Mouse (Mus musculus) layer of hippocampus, adult 9-11 months (tissue): Measurements from ENCODE around the gene Bckdk.
A peak's percentile ranks its signal among the peaks of the same experiment; 100 is the strongest.

Experiments used
- DNase-seq: peaks from one replicate; pipeline ENCODE4 v3.0.0; 2022

The Bckdk gene

DNA sequence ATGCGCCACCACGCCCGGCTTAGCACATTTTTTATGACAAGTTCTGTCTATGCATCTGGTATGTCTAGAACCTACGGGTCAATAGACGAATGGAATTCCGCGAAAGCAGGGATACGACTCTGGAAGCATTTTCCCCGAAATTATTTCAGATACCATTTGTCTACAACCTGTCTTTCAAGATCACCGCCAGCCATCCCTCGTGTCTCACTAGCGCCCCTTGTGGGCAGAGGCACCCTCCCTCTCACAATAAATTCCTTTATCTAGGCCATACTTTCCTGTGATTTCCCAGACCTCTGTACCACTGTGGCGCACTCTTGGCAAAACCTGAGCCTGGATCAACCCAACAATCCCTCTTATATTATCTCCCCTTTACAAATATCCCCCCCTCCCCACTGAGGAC is 7.5 kb upstream of the Bckdk start:
- DNase-seq: peak; percentile 59

DNA sequence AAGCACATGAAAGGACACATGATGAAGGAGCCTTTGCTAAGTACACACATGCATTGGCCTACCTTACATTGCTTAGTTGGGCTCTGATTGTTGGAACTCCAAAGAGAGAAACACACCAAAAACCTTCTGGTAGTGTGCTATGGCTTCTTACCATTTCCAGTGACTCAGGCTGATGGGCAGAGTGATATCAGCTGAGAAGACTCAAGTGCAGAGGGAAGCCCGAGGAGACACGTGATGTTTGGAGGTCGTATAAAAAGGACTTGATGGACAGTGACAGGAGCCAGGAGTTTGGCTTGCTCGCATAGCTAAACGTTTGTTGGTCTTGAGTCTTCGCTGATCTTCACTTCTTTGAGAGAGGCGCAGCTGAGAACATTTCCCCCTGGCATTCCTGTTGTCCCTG is 6.3 kb upstream of the Bckdk start:
- no peak for DNase-seq

DNA sequence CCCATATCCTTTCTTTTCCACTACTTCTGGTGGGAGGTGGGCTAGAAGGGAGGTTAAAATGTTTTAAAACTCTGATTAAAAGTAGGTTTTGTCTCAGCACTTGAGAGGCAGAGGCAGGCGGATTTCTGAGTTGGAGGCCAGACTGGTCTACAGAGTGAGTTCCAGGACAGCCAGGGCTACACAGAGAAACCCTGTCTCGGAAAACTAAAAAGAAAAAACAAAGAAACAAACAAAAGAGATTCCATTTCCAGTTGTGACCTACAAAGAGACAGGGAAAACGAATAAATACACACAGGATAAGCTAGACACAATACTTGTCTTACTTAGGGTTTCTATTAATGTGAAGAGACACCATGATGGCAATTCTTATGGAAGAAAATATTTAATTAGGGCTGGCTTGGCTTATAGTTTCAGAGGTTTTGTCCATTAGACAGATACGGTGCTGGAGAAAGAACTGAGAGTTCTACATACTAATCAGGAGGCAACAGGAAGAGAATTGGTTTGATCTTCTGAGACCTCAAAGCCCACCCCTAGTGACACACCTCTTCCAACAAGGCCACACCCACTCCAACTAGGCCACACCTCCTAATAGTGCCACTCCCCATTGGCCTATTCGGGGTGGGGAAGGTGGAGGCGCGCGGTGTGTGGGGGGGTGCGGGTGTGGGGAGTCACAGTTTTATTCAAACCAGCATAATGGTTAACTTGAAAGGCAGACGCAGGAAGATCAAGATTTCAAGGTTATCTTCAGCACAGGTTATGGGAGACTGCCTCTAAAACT is 5.5 kb upstream of the Bckdk start:
- no peak for DNase-seq

DNA sequence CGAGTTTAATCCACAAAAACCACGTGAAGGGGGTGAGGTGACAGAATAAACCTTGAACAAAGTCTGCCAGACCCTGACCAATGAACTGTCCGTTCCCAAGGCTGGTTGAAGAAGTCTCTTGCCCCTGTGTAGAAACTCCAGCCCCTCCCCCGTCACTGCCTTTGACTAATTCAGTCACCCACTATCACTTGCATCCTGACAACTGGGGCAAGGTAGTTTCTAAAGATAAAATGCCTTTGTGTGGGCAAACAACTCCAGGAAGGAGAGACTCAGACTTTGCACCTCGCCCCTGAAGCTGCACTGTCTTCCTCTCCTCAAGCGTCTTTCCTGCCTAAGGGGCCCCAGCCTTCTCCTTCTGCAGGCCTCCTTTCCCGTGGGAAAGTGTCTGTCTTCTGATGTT is 3.9 kb upstream of the Bckdk start:
- DNase-seq: no peak

DNA sequence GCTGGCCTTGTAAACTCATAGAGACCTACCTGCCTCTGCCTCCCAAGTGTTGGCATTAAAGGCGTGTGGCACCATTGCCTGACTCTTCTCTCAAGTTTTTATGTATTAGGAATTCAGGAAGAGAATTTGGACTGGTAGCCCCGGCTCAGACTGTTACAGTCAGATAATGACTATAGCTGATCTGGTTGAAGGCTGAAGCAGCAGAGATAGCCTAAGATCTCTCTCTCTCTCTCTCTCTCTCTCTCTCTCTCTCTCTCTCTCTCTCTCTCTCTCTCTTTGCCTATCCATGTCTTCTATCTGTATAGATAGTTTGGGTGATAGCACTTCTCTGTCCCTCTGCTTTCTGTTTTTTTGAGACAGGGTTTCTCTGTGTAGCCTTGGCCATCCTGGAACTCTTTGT is 2.1 kb upstream of the Bckdk start:
- DNase-seq: no peak

DNA sequence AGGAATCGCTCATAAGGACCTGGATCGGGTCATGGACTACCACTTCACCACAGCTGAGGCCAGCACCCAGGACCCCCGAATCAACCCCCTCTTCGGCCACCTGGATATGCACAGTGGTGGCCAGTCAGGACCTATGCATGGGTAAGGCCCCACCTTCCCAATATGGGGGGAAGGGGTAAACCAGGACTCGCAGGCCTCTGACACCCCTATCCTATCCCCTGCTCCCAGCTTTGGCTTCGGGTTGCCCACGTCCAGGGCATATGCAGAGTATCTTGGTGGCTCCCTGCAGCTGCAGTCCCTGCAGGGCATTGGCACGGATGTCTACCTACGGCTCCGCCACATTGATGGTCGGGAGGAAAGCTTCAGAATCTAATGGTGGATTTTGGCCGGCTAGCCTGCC is 4.1 kb downstream of the Bckdk start:
- no peak for DNase-seq

DNA sequence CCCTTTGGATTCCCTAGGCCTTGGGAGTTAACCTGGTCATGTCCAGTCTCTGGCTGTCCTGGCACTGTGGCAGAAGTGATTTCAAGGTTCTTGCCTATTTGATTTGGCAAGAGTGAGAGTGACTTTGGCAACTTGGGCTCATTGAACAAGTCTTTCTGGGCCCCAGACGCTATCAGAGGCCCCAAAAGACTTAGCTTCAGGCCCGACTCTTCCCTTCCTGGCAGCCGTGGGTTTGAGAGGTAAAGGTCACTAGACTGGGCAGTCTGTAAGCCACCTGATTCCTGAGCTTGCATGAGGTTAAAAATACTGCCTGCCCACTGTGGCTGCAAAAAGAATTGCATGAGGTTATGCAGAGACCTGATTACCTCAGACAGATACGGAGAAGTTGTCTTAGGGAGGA is 4.8 kb downstream of the Bckdk start:
- DNase-seq: no peak

DNA sequence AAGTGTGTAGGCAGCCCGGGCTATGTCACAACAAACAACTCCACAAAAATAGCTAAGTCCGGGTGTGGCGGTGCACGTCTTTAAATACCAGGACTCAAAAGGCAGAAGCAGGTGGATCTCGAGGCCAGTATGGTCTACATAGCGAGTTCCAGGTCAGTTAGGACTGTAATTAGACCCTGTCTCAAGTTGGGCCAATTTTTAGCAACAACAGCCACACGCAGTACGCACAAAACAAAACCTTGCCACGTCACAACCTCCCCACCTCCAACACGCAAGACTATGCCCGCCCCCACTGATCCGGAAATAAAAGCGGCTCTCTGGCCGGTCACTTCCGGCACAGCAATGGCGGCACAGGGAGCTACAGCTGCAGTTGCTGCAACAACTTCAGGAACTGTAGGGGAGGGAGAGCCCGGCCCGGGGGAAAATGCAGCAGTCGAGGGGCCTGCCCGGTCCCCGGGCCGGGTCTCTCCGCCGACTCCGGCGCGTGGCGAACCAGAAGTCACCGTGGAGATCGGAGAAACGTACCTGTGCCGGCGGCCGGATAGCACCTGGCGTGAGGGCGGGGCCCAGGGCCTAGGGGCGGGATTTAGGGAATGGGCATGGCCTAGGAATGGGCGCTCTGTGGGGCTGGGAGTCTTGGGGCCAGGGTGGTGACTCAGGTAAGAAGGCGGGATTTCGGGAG is 8.4 kb downstream of the Bckdk start, which contains the start of gene Kat8:
Kat8 (plus strand) TSS at position 327 of the 682 bp plus-strand sequence.
- DNase-seq: peak; percentile 90

DNA sequence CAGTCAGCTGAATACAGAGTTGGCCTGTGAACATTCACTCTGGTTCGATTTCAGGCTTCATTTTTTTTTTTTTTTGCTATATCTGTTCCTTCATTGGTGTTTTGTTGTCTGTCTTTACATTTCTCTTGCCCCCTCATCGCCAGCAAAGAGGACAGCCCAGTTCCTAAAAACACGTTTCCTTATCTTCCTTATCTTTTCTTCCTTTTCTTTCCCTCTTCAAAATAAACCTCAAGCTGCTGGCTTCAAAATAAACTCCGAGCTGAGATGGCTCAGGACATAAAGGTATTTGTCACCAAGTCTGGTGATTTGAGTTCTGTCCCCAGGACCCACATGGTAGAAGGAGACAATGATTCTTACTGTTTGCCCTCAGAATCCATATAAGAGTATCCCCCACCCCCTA is 9.1 kb downstream of the Bckdk start:
- DNase-seq: no peak

DNA sequence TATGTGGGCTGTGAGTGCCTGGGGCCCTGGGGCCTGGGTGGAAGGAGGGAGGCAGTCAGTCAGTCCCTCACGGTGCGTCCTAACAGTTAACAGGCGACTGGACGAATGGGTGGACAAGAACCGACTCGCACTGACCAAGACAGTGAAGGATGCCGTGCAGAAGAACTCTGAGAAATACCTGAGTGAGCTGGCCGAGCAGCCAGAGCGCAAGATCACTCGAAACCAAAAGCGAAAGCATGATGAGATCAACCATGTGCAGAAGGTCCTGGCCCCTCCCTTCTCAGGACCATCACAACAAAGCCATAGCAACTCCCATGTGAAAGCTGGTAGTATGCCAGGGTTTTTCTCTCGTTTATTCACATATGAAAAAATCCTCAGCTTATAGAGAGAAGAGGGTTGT is 11.4 kb downstream of the Bckdk start:
- no peak for DNase-seq

DNA sequence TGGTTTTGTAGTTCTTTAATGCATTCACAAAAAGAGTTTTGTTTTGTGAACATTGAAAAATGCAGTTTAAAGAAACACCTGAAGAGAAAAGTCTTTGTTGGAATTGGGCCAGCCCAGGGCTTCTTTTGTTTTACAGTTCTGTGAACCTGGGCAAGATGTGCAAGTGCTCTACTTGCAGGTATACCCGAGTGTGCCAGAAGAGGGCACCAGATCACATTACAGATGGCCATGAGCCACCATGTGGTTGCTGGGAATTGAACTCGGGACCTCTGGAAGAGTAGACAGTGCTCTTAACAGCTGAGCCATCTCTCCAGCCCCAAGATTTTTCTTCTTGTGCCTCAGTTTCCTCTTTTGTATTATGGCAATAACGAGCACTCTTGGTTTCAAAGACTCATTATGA is 14.3 kb downstream of the Bckdk start:
- DNase-seq: no peak

DNA sequence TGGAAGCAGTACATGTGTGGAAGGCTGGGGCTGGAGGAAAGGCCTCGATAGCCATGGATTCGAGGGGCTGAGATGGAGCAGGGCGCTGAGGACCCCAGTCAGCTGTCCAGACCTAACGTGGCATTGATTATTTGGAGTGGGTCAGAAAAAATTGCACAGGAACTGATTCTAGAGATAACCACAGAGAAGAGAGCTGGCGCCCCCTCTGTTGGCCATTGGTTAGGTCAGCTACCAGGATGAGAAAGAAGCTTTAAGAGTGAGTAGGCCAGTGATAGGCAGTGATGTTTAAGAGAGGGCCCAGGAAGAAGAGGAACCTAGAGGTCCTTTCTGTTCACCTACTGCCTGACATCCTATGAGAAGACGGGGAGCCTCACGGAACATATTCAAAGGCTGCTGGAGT is 15.4 kb downstream of the Bckdk start:
- no peak for DNase-seq

DNA sequence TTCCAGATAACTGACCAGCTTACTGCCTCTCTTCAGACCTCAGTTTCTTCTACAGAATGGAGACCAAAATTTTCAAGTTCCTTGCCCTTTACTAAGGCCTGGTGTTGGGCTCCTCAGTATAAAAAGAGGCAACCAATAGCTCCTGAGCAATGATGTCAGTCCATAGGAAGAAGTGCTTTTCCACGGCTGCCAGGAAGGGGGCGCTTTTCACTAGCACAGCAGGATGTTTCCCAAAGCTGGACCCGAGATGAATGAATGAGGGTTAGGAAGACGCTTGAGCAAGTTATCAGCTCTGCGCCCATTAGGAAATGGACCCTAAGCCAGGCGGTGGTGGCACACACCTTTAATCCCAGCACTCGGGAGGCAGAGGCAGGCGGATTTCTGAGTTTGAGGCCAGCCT is 17.6 kb downstream of the Bckdk start:
- no peak for DNase-seq

DNA sequence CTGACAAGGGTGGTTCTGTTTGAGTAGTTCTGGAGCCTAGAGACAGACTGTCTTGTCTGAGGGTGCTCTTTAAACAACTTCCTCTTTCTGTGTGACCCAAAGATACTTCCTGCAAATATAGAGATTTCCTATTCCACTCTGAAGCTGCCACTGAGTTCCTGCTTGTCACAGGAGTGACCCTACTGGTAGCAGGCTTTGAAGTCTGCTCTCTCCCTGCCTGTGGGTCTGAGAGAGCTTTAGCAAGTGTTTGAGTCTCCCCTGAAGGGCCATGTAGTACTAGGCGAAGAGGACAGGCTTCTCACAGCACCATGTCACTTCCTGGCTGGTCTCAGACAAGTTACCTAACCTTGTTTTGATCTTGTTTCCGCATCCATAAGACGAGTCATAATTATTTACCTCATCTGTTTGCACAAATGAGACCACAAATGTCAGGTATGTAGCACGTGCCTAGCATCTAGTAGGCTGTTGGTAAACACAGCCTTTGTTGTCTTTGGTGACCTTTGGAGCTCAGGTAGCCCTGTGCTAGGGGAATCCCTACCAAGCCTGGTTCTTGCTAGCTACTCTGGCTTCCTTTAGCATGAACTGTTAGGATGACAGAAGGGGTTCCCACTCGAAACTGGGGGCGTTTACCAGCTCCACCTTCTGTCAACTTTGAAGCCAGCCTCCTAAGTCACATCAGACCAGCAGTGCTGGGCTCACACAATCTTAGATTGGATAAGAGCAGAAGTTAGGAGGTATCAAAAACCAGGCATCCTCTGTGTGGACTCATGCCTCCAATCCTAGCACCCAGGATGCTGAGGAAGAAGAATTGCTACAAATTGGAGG is 18.8 kb downstream of the Bckdk start:
- DNase-seq: peak; percentile 51

DNA sequence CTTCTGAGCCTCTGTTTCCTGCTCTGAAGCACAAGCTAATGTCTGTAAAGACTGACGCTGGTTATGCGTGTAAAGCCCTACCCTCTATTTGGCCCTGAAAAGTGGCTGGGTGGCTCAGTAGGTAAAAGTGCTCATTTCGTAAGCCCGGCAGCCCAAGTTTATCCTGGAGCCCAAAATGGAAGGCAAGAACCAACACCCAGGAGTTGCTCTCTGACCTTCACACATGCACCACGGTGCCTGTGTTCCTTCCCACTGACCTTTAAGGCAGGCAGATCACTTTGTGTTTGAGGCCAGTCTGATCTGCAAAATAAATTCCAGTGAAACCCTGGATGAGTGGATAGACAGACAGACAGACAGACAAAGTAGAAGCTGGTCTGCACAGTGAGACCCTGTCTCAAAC is 19.8 kb downstream of the Bckdk start:
- DNase-seq: no peak

DNA sequence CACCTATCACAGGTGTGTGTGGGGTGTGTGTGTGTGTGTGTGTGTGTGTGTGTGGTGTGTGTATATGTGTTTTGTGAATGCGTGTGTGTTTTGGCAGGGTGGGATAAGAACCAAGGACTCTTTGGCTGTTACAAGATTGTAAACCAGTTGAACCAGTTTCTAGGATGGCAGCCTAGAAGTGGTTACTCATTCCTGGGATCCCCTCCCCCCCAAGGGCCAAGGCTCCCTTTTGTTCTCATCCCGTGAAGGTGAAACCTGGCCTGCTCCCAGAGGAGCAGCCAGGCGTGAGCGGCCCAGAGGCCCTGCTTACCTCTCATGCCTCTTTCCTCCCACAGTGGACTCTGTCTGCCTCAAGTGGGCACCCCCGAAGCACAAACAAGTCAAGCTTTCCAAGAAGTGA is 21.4 kb downstream of the Bckdk start:
- no peak for DNase-seq

DNA sequence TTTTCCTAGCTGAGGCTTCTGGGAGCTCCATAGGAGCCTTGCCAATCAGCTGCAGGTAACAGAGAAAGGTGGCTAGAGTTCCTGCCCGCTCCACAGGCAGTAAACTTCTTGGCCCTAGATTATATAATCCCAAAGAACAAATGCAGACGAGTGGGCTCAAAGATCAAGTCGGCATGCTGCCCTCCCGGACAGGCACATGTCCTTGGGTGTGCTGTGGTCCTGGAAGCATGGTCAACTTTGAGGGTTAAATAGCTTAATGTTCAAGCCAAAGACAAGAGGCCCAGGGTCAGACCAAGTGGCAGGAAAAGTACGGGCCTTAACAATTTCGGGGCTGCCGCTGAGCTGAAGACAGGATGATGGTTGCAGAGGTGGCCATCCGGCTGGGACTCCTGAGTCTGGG is 22.2 kb downstream of the Bckdk start:
- no peak for DNase-seq

DNA sequence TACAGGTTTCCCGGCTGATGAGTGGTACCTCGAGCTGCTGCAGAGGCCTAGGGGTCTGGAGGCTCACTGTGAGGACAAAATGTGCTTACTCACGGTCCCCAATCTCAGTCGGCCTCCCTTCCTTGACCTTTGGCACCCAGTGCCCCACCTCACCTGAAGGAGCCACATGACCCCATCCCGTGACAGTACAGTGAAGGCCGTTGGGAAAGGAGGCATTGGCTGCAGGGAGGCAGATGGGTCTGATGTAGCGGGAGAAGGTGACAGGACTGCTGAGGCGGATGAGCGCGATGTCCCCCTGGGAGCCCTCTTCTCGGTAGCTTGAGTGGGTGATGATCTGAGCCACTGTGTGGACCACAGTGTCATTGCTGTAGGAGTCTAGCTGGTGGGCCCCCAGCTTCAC is 23.0 kb downstream of the Bckdk start:
- DNase-seq: no peak

DNA sequence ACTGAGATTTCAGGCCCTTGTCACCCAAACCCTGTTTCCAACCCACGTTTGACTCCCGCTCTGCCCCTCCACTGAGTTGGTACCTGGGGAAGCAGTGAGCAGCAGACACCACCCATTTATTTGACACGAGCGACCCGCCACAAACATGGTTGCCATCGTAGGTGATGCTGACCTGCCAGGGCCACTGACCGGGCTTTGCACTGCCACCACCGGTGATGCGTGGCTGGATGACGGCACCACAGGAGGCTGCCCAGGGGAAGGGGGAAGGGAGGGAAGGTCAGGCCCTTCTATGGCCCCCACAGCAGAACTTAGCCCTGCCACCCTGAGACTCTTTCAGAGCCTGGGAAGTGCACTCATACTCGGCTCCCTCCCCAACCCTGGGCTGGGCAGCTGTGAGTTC is 23.8 kb downstream of the Bckdk start:
- DNase-seq: no peak

DNA sequence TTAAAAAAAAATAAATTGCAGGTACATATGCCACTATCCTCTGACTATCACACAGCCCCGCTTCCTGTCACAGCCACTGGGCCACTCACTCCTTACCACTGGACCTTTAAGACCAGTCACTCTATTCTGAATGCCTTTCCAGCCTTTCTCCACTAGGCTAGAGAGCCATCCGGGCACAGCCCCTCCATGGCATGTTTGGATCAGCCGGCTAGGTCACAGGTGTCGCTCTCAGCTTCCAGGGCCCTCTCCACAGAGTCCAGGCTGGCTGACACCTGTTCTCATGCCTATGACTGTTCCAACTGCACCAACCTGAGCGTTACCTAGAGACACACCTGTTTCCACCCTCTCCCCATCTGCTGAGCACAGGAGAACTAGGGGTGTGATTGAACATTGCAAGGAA is 24.7 kb downstream of the Bckdk start:
- no peak for DNase-seq

DNA sequence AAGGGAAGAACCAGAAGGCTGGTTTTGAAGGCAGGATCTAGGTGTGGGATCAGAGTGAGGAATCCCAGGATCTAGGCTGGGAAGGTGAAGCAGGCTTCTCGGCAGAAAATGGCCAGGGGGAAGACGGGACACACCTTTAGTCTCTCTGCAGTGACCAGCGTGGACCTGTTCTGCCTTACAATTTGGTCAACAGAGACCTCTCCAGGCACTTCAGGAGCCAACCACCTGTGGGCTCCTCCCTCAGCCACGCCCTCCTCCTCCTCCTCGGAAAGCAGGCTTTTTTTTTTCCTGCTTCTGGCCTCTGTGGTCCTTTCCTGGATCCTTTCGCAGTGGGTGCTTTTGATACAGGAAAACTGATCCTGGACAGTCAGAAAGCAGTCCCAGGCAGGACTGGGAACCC is 26.0 kb downstream of the Bckdk start, which contains the start of gene Prss8:
Prss8 (minus strand) TSS at position 182 of the 400 bp plus-strand sequence.
- no peak for DNase-seq

DNA sequence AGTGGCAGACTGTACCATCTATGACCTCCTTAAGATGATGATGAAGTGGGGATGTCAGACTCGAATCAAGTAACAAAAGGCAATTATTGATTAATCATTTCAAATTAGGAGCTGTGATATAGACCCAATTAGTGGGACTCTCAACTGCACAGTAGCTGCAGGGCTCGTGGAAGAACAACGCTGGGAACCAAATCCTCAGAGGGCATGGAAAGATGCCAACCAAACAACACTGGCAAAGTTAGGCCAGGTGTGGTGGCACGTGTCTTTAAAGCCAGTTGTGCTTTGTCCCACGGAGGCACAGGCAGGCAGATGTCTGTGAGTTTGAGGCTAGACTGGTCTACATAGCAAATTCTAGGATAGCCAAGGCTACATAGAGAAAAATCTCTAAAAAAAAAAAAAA is 26.8 kb downstream of the Bckdk start:
- no peak for DNase-seq

DNA sequence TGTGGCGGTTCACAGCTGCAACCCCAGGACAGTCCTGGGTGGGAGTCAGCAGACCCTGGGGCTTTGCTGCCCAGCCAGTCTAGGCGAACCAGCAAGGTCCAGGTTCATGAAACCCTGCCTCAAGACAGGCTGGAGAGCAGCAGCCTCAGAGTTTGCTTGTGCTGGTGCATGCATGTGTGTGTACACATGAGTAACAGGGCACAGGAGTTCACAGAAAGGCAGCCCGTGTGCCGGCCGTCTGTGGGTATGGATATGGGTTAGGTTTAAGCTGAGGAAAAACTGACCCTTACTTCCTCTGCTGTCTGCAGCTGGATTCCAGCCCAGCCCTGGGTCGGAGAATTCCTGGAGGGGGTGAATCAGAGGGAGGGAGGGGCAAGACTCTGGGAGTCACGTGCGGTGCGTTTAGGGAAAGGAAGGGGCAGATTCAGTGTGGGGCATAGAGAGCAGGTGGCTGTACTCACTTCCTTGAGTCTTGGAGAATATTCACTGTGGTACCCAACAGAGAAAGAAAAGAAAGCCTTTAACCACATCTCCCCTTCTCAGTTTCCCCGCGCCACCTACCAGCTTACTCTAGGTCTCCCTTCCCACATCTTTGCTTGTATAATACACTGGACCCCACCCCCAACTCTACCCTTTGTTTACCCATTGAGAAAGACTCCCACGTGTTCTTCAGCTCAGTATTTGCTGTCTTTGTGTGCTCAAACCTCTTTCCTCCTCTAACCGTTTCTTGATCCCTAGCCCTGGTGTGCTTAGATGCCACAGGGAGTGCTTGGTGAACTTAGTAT is 27.7 kb downstream of the Bckdk start:
- DNase-seq: no peak
